Mouse (Mus musculus) gastrocnemius, adult 18-20 months (tissue): ENCODE measurements around the gene Rwdd1. TPM values are rescaled to one million over a fixed set of nuclear protein-coding genes. Genes with fewer than 3 reads are reported as not detected.

Experiments
- total RNA-seq, 2 experiments: library from RNA; stranded (reverse); gene quantifications; 2 replicates each; pipeline ENCODE4 v1.2.3; 2021

Gene Rwdd1
- total RNA-seq, 2 experiments from 2014 or later = 154 to 162 TPM

Other genes with a start within 250 kb of the Rwdd1 start
- under 1 TPM in 1 of 2 experiments, not detected in 1; 0.43 TPM for gene Sult3a2, start 232.9 kb downstream of the Rwdd1 start, total RNA-seq
- under 1 TPM in 1 of 2 experiments, not detected in 1; 0.36 TPM for gene Sult3a1, start 161.9 kb downstream of the Rwdd1 start, total RNA-seq
- not detected for gene Rsph4a, start 114.5 kb downstream of the Rwdd1 start, total RNA-seq
- 1 to 10 TPM; 6.9 to 8.3 TPM for gene Zup1, start 68.4 kb downstream of the Rwdd1 start, total RNA-seq
- not detected for gene Trappc3l, start 18.0 kb upstream of the Rwdd1 start, total RNA-seq
- not detected for gene Calhm4, start 24.7 kb upstream of the Rwdd1 start, total RNA-seq
- under 1 TPM; 0.25 to 0.59 TPM for gene Calhm5, start 76.9 kb upstream of the Rwdd1 start, total RNA-seq
- under 1 TPM in 1 of 2 experiments, not detected in 1; 0.21 TPM for gene Calhm6, start 108.4 kb upstream of the Rwdd1 start, total RNA-seq
- 1 to 10 TPM; 2.9 to 5.1 TPM for gene Dse, start 188.1 kb upstream of the Rwdd1 start, total RNA-seq